Mouse (Mus musculus): ENCODE results near the gene Rcvrn. TPM values are rescaled to one million over a fixed set of nuclear protein-coding genes. Genes with fewer than 3 reads are reported as not detected.

Gene Rcvrn
- polyA plus RNA-seq, 1 experiment: not detected

- 67% methylated on average over 5 of the region's 5 CpGs for WGBS
- TF ChIP-seq CTCF (IDR thresholded peaks at IDR 0.05; ENCODE audit: control insufficient read depth, insufficient read depth, low read length) (no peak), POLR2A (IDR thresholded peaks at IDR 0.05; ENCODE audit: borderline replicate concordance, control insufficient read depth, low read depth, low read length) (no peak)
- H3K4me3 ChIP-seq (replicated peaks; ENCODE audit: control insufficient read depth, low read depth, low read length): no peak overlapping the region
- no peak overlapping the region for H3K27ac ChIP-seq (ENCODE audit: control insufficient read depth, insufficient read depth, low read depth, low read length, poor library complexity)
- H3K4me1 ChIP-seq (ENCODE audit: control insufficient read depth, insufficient read depth, low read length): peaks cover 3% of the 10 kb centered on the region
Observed at GRCm38 (mm10) chr11:67679300-67679699, 15.8 kb upstream of the Rcvrn start.

- Histone ChIP-seq H3K27ac (ENCODE audit: control insufficient read depth, insufficient read depth, low read depth, low read length, poor library complexity) (no peak overlapping the region), H3K4me3 (replicated peaks; ENCODE audit: control insufficient read depth, low read depth, low read length) (no peak overlapping the region), H3K4me1 (ENCODE audit: control insufficient read depth, insufficient read depth, low read length) (peaks cover 3% of the 10 kb centered on the region)
- WGBS: 79% methylated on average over 2 of the region's 2 CpGs
- TF ChIP-seq CTCF (IDR thresholded peaks at IDR 0.05; ENCODE audit: control insufficient read depth, insufficient read depth, low read length): no peak
- TF ChIP-seq POLR2A (IDR thresholded peaks at IDR 0.05; ENCODE audit: borderline replicate concordance, control insufficient read depth, low read depth, low read length): no peak
Observed at GRCm38 (mm10) chr11:67679930-67680329, 15.2 kb upstream of the Rcvrn start.

- TF ChIP-seq CTCF (IDR thresholded peaks at IDR 0.05; ENCODE audit: control insufficient read depth, insufficient read depth, low read length): no peak
- TF ChIP-seq POLR2A (IDR thresholded peaks at IDR 0.05; ENCODE audit: borderline replicate concordance, control insufficient read depth, low read depth, low read length): no peak
- Histone ChIP-seq H3K27ac (ENCODE audit: control insufficient read depth, insufficient read depth, low read depth, low read length, poor library complexity) (no peak overlapping the region), H3K4me3 (replicated peaks; ENCODE audit: control insufficient read depth, low read depth, low read length) (no peak overlapping the region), H3K4me1 (ENCODE audit: control insufficient read depth, insufficient read depth, low read length) (no peaks in the 10 kb centered on the region)
- 84% methylated on average over 3 of the region's 3 CpGs for WGBS
Observed at GRCm38 (mm10) chr11:67681871-67682270, 13.3 kb upstream of the Rcvrn start.

GRCm38 (mm10) chr11:67686109-67686508 lies 9.0 kb upstream of the Rcvrn start:
- WGBS: 64% methylated on average over 2 of the region's 2 CpGs
- H3K4me3 ChIP-seq (replicated peaks; ENCODE audit: control insufficient read depth, low read depth, low read length): no peak overlapping the region
- no peak overlapping the region for H3K27ac ChIP-seq (ENCODE audit: control insufficient read depth, insufficient read depth, low read depth, low read length, poor library complexity)
- no peaks in the 10 kb centered on the region for H3K4me1 ChIP-seq (ENCODE audit: control insufficient read depth, insufficient read depth, low read length)
- TF ChIP-seq CTCF (IDR thresholded peaks at IDR 0.05; ENCODE audit: control insufficient read depth, insufficient read depth, low read length) (no peak), POLR2A (IDR thresholded peaks at IDR 0.05; ENCODE audit: borderline replicate concordance, control insufficient read depth, low read depth, low read length) (no peak)

- H3K4me1 ChIP-seq (ENCODE audit: control insufficient read depth, insufficient read depth, low read length): no peaks in the 10 kb centered on the region
- H3K27ac ChIP-seq (ENCODE audit: control insufficient read depth, insufficient read depth, low read depth, low read length, poor library complexity): no peak overlapping the region
- no peak overlapping the region for H3K4me3 ChIP-seq (replicated peaks; ENCODE audit: control insufficient read depth, low read depth, low read length)
- TF ChIP-seq POLR2A (IDR thresholded peaks at IDR 0.05; ENCODE audit: borderline replicate concordance, control insufficient read depth, low read depth, low read length) (no peak), CTCF (IDR thresholded peaks at IDR 0.05; ENCODE audit: control insufficient read depth, insufficient read depth, low read length) (no peak)
- 80% methylated on average over 4 of the region's 4 CpGs for WGBS
Observed at GRCm38 (mm10) chr11:67712976-67713375, 17.9 kb downstream of the Rcvrn start.

GRCm38 (mm10) chr11:67715382-67715781 lies 20.3 kb downstream of the Rcvrn start:
- WGBS: 51% methylated on average over 4 of the region's 4 CpGs
- TF ChIP-seq CTCF (IDR thresholded peaks at IDR 0.05; ENCODE audit: control insufficient read depth, insufficient read depth, low read length) (no peak), POLR2A (IDR thresholded peaks at IDR 0.05; ENCODE audit: borderline replicate concordance, control insufficient read depth, low read depth, low read length) (no peak)
- no peak overlapping the region for H3K4me3 ChIP-seq (replicated peaks; ENCODE audit: control insufficient read depth, low read depth, low read length)
- no peak overlapping the region for H3K27ac ChIP-seq (ENCODE audit: control insufficient read depth, insufficient read depth, low read depth, low read length, poor library complexity)
- H3K4me1 ChIP-seq (ENCODE audit: control insufficient read depth, insufficient read depth, low read length): no peaks in the 10 kb centered on the region

GRCm38 (mm10) chr11:67721485-67721884 lies 26.4 kb downstream of the Rcvrn start:
- Histone ChIP-seq H3K4me3 (replicated peaks; ENCODE audit: control insufficient read depth, low read depth, low read length) (no peak overlapping the region), H3K4me1 (ENCODE audit: control insufficient read depth, insufficient read depth, low read length) (no peaks in the 10 kb centered on the region), H3K27ac (ENCODE audit: control insufficient read depth, insufficient read depth, low read depth, low read length, poor library complexity) (no peak overlapping the region)
- TF ChIP-seq CTCF (IDR thresholded peaks at IDR 0.05; ENCODE audit: control insufficient read depth, insufficient read depth, low read length): no peak
- TF ChIP-seq POLR2A (IDR thresholded peaks at IDR 0.05; ENCODE audit: borderline replicate concordance, control insufficient read depth, low read depth, low read length): no peak
- WGBS: 66% methylated on average over 5 of the region's 5 CpGs

GRCm38 (mm10) chr11:67722399-67723156 lies 27.5 kb downstream of the Rcvrn start:
- TF ChIP-seq CTCF (IDR thresholded peaks at IDR 0.05; ENCODE audit: control insufficient read depth, insufficient read depth, low read length) (no peak), POLR2A (IDR thresholded peaks at IDR 0.05; ENCODE audit: borderline replicate concordance, control insufficient read depth, low read depth, low read length) (no peak)
- H3K4me3 ChIP-seq (replicated peaks; ENCODE audit: control insufficient read depth, low read depth, low read length): no peak overlapping the region
- H3K4me1 ChIP-seq (ENCODE audit: control insufficient read depth, insufficient read depth, low read length): no peaks in the 10 kb centered on the region
- H3K27ac ChIP-seq (ENCODE audit: control insufficient read depth, insufficient read depth, low read depth, low read length, poor library complexity): no peak overlapping the region
- WGBS: 55% methylated on average over 7 of the region's 7 CpGs
